Mouse (Mus musculus) frontal cortex, postnatal 14 days (tissue): ENCODE results near the gene Taf5l.
A peak's percentile ranks its signal among the peaks of the same experiment; 100 is the strongest.
"Not testable (repeated sequence)": the region's sequence is repeated elsewhere in the genome, so short reads cannot be mapped to it uniquely, and the experiment has no call there.

Experiments used
- DNase-seq, 2 experiments: peaks; one replicate each; pipeline ENCODE4 v3.0.0; 2022; ENCODE audit warnings: low spot score in 2 of 2

The Taf5l gene

DNA sequence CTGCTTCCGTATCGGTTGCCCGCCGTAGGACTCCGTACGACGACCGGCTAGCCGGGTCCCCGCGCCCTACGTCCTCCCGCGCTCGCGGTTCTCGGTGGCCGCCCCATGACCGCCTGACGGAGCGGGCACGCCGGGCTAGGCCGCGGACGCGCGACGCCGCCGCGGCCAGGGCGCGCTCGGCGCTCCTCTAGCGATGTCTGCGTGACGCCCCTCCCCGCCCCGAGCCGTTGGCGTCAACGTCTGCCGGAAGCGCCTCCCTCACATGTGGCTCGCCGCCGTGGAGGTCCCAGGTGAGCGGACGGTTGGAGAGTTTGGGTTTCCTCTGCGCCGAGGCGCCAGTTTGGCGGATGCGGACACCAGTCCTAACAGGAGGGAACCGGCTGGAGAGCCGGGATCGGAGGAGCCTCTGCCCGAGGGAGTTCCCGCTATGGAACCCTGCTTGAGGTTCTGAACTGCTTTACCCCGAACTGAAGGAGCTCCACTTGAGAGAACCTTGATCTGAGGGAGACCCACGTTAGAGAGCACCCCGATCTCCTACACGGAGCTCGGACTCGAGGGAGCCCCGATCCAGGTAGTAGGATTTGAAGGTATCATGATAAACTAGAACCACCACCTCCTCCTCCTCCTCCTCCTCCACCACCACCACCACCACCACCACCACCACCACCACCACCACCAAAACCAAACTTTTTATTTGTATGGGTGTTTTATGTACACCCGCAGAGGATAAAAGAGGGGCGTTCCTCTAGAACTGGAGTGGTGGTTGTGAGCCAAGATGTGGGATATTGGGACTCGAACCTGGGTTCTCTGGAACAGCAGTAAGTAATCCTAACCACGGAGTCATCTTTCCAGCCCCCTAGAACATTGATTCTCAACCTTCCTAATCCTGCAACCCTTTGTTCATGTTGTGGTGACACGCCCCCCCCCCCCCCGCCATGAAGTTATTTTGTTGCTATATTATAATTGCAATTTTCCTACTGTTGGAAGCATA is at the start of gene Taf5l, which contains the start of gene Urb2:
TSS of gene Taf5l (minus strand) at position 161 of the 991 bp plus-strand sequence.
TSS of gene Urb2 (plus strand) at position 272 of the 991 bp plus-strand sequence.
- DNase-seq, result peak; percentile 81 to 89

DNA sequence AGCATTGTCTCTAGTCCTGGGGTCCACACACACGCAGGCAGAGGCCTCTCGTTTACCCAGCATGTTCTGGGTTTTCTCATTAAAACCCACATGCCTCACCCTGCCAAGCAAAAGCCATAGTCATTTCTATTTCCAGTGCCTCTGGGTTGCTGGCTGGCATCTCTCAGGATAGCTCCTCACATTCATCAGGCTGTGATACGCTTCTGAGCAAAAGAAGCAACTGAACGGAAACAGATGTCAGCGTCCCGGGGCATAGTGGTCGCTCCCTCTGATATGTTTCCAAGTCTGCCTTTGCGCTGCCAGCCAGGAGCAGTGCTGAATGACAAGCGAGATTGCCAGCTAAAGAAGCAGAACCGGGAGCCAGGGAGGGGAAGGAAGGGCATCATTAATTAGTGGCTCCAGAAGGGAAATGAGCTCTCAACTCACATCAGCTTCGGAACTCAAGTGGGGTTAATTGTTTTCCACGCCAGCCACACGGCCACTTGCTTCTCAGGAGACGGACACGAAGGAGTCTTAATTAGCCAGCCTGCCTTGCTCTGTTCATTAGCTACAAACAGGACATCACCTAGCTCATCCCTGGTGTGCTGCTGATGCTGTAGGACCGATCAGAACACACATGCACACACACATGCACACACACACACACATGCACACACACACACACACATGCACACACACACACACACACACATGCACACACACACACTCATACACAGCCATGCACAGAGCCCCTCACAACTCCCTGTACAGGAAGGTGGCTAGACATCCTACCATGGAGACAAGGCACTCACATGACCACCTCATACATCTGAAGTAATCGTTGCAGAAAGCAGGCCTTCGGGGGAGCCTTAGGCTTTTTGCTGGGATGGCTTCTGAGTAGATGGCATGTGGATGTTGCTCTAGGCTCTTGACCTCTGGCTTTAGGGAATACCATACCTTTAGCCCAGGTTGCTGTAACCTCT is 49.4 kb upstream of the Taf5l start:
- DNase-seq, result peak; percentile 34

DNA sequence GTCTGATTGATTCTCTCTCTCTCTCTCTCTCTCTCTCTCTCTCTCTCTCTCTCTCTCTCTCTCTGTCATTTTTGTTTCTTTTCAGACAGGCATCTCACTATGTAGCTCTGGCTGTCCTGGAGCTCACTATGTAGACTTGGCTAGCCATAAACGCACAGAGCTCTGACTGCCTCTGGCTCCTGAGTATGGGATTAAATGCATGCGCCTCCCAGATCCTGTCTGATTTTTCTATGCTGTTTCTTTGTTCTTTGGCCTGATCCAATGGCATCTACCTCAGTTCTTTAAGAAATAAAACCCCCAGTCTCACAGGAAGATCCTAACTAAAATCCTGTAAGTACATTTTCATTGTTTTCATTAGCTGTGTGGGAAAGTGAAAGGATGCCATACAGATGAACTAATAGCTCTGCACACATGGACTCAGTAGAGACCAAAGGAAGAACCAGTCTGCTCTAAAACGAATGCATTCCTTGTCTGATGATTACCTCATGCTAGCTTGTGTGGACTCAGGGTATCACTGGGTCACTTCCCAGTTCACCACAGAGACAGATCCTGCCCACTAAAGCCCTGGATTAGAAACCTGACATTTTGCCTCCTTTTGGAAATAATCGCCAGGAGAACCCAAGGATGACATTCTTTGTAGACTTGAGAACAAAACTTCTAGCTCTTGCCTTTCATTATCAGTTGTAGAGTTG is 46.0 kb upstream of the Taf5l start:
- no peak for DNase-seq

DNA sequence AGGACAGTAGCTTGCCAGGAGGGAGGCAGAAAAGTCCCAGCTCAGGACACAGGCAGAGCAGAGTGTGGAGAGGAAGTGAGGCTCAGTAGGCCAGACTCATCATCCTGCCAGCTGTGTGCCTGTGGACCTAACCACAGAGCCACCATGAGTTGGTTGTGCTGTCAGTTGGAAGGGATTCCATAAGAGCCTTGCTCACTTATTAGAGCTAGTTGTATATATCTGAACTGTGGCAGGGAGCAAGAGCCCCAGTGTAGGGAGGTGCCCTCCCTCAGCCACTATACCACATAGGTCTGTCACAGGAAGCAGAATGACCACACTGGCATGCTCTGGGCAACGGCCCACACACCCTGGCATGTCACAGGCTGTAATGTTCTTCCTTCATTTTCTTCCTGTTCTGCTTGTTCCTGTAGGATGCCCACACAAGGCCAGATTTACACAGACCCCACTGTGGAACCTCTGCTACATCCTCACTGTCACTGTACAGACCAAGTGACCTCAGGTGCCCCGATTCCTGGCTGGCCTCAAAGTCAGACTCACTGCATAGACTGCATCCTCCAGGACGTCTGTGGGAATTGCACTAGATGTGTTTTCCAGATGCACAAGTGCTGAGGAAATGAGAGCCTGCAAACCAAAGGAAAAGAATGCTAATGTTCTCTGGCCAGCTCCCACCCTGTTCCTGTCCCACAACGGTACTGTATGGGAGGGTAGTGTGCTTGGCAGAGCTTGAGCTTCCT is 45.3 kb upstream of the Taf5l start:
- no peak for DNase-seq

DNA sequence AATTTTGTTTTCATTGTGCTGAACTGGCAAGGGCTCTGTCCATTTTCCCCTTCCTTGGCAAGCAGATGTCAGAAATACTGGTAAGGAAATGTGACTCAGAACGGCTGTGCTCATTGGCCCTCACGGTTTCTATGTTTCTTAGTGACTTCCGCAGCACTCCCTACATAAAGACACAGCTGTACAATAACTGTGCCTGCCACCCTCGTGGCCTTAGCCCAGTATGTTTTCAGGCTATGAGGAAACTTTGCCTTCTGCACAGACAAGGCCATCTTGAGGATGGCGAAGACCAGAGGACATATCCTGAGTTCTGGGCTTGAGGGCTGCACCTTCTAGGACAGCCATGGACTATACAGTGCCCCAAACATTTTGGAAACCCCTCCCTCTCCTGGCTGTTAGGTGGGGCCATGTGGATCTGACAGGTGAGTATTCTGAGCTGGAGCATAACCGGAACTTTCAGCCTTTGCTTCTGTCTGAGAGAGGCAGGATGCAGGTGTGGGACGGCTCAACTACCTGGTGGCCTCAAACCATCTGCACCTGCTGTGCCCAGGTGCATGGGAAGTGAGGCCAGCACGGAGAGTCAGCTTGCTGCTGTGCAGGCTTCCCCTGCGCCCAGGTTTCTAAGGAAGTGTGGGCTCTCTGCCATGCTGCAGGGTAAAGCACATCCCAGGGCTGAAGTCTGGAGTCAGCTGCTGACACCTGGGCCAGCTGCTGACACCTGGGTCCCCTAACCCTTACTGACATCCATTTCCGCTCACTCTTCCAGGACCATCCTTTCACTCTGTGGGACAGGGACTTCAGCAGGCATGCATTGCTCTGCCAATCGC is 35.8 kb upstream of the Taf5l start:
- DNase-seq, result no peak

DNA sequence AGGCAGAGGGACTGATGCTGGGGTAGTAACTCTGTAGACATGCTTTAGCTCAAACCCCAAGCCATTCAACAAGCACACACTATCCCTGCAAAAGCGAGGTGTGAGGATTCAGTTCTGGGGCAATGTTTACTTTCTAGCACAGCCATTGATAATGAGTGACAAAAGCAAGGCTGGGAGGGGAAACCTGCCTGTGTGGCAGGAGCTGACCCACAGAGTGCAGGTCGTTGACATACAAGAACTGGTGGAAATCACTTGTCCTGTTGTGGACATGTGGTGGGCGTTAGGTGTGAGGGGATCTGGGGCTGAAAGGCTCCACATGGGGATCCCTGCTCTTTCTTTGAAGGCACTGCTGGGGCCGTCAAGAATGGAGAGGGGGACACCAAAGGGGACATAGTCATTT is 31.4 kb upstream of the Taf5l start:
- DNase-seq, result no peak

DNA sequence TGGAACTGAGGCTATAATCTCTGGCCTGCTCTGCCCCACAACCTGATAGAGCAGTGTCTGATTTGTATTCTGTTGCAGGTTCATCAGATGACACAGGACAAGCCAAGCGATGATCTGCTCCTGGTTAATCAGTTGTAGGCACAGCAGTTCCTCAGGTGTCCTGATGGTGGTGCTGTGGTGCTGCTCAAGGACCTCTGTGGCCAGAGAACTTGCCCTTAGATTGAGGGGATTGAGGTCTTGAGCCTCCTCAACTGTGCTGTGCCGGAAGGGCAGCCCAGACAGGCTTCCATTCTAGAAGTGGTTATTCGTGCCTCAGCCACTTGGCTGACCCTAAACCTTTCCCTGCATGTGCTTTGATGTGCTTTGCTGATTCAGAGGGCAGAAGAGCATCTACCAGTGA is 30.9 kb upstream of the Taf5l start:
- peak; percentile 46 to 76 for DNase-seq

DNA sequence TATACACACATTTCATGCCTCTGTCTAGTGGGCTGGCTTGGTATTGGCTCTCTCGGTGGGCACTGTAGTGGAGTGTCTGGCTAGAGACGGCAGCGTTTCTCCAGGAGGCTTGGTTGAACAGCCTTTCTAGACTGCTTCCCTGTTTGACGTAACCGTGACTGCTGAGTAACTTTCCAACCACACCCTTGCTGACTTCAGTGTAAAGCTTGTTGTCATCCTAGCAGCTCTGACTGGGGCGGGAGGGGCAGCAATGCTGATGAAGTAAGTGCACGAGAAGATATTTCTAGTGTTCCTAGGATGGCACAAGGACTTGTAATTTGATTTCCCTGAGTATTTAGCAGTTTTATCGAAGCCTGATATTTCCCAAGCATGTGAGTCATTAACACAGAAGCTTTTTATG is 24.7 kb upstream of the Taf5l start:
- no peak for DNase-seq

DNA sequence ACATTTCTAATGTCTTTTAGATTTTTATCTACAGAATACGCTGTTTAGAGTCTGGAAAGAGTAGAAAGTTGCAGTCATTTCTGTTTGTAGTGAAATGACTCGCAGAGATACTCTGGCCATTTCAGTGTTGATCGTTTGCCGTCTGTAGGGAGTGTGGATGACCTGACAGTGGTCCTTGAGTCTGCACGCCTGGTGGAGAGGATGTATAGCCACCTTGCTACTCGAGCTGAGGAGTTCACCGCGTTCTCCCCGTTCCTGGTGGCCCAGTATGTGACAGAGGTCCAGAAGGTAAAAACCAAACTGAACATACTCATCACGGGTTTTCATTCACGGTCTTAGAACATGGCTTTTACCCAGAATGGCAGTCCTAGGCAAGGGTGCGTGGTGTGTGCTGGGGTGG is 23.7 kb upstream of the Taf5l start:
- DNase-seq, result no peak

DNA sequence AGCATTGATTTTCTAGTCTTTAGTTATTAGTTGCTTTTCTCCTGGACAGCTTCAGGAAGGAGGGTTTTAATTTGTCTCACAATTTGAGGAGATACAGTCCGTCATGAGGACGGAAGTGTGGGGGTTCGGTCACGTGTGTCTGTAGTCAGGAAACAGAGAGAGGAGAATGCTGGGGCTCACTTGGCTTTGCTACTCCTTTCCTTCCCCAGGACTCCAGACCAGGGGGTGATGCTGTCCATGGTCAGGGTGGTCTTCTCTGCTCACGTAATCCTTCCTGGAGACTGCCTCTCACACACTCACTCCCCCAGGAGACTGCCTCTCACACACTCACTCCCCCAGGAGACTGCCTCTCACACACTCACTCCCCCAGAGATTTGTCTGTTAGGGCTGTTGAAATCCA is 23.2 kb upstream of the Taf5l start:
- no peak for DNase-seq

DNA sequence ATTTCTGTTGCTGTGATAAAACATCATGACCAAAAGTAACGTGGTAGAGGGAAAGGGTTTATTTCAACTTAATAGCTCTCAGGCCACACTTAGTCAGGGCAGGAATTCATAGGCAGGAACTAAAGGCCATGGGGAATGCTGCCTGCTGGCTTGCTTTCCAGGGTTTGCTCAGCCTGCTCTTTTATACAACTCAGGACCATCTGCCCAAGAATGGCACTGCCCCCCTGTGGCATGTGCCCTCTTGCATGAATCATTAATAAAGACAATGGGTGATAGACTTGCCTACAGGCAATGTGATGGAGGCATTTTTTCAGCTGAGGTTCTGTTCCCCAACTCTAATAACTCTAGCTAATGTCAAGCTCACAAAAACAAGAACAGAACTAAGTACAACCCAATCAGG is 21.0 kb upstream of the Taf5l start:
- no peak for DNase-seq

DNA sequence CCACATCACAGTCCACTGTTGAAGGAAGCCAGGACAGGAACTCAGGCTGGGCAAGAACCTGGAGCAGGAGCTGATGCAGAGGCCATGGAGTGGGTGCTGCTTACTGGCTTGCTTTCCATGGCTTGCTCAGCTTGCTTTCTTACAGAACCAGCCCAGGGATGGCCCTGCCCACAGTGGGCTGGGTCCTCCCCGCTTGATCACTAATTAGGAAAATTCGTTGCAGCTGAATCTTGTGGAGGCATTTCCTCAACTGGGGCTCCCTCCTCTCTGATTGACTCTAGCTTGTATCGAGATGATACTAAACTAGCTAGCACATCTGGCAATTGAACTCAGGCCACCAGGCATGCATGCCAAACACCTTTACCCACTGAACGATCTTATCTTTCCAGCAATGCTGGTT is 18.2 kb upstream of the Taf5l start:
- no peak for DNase-seq

DNA sequence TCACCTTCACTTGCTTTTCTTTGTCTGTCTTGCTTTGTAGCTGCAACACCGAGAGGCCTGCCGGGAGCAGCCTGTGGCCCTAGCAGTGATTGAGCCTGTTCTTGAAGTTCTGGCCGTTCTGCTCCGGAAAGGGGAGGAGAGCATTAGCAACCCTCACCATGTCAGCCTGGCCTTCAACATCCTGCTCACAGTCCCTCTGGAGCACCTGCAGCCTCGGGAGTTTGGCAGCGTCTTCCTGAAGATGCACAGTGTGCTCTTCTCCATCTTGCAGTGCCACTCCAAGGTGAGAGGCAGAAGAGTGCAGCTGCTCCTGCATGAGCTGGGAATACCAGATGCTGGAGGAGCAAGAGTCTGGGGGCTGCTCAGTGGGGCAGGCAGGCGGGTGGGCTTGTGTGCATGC is 16.9 kb upstream of the Taf5l start:
- DNase-seq, result no peak

DNA sequence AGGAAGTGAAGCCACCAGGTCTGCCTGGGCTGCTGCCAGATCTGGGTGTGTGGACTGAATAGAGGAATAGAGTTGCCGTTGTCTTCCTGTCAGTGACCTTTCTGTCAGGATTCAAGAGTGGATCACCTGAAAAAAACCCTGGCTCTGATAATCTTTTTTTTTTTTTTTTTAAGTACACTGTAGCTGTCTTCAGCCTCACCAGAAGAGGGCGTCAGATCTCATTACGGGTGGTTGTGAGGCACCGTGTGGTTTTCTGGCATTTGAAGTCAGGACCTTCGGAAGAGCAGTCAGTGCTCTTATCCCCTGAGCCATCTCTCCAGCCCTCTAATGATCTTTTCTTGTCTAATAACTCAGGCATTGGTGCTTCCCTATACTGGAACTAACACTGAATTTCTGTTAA is 12.2 kb upstream of the Taf5l start:
- no peak for DNase-seq

DNA sequence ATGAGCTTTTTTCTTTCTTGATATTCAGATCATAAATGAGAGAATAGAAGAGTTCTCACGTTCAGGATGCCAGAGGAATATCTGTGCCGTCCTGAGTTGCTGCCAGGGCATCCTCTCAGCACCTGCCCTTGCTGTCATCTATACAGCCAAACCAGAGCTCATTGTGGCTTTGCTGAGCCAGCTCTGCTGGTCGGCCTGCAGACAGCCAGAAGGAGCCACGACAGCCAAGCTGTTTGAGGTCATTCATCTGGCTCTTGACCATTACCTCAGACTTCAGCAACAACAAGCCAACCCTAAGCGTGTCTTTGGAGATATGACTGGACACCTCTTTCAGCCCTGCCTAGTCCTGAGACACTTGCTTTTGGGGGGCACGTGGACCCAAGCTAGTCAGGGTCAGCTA is 6.6 kb upstream of the Taf5l start:
- DNase-seq, result no peak

DNA sequence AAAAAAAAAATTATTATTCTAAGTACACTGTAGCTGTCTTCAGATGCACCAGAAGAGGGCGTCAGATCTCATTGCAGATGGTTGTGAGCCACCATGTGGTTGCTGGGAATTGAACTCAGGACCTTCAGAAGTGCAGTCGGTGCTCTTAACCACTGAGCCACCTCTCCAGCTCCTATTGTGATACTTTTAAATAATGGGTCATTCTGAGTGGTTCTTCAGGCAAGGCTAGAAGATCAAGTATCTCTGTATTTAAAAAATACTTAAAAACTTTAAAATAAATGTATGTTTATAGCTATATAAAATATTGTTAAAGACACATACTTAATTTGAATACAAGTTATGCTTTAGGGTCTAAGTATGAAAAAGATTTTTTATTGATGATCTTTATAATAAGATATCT is 5.1 kb upstream of the Taf5l start:
- DNase-seq, result not testable (repeated sequence)

DNA sequence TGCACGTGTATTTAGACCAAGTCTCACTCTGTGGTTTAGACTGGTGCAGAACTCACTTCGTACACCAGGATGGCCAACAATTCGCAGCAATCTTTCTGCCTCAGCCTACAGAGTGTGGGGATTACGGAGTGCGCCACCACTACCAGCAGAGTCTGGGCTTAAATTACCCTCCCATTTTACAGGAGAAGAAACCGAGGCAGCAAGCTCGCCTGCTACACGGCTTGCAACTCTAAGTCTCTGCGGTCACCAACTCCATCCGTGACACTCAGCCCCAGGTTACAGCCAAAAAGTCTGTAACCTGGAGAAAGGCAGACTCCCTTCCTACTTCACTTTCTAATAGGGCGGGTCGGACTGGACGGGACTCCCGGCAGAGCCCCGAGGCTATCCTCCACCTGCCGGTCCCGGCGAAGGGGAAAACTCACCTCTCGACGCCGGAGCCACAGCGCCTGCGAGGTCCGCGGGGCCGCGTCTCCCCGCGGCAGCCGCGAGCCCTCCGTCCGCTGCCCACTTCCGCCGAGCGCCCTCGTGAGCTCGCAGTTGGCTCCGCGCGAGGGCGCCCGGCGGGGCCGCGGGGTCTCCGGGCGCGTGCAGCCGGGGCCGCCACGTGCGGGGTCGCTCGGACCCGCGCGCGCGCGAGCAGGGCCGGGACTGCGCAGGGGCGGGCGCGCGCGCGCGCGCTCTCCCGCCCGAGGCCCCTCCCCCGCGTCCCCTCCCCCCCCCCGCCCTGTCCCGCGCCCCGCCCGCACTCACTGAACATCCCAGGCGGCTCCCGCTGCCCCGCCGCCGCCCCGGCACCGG is 559 bp downstream of the Taf5l start:
- peak in 1 of 2 experiments; percentile 9 for DNase-seq

DNA sequence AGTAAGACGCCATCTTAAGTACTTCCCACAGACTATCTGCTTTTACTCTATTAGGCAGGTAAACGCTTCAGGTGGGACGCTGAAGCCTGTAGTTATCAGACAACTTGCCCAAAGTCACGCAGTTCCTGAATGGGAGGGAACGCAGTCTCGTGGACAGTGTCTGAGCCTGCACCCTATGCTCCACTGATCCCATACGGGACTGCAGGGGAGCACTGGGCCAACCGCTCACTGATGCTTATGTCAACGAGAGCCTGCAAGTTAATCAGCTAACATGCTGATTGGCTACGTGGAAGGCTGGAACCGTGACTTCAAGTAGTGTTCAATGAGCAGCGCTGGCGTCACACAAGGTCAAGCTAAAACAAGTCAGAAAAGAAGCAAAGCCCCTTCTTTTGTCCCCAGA is 1.4 kb downstream of the Taf5l start:
- DNase-seq, result no peak

DNA sequence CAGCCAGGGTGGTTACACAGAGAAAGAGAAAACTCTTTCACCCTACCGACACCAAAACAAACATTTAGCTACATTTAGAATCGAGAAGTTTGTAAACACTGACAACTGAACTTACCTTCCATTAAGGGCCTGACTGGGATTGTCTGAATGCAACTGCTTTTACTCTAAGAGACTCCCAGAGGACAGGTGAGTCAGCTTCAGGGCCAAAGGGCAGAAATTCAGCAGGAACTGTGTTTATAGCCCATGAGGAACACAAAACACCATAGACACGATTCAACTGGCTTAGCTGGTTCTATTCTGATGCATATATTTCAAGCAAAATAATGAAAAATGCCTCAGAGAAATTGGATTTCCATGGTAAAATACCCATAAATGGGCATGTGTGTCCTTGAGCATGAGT is 6.4 kb downstream of the Taf5l start:
- no peak for DNase-seq
